Mouse (Mus musculus): ENCODE data around the gene Gtf3a. TPM values are rescaled to one million over a fixed set of nuclear protein-coding genes. Genes with fewer than 3 reads are reported as not detected.
"Not testable (repeated sequence)": the region's sequence is repeated elsewhere in the genome, so short reads cannot be mapped to it uniquely, and the experiment has no call there.

Gene Gtf3a
- polyA plus RNA-seq, 1 experiment from 2014 or later = 97.1 TPM

GRCm38 (mm10) chr5:146917357-146917756 is 31.1 kb upstream of the Gtf3a start:
- ATAC-seq (ENCODE audit: low FRiP score) = not testable (repeated sequence)
- WGBS = 80% methylated on average over 6 of the region's 6 CpGs

GRCm38 (mm10) chr5:146919874-146920273 is 28.6 kb upstream of the Gtf3a start:
- Histone ChIP-seq H3K27me3 (peaks cover 6% of the 10 kb centered on the region; the same call in 1 of the 2 replicates), H3K9ac (no peak overlapping the region), H3K36me3 (no peaks in the 10 kb centered on the region), H3K4me2 (replicated peaks) (peak overlapping the region; percentile 60), H3K4me3 (peak overlapping the region; percentile 25), H3K4me1 (peaks cover 15% of the 10 kb centered on the region), H3K27ac (no peak overlapping the region), H3K9me3 (replicated peaks) (0 out of 2 replicates have a peak, but pooled peaks cover 2% of the 10 kb centered on the region)
- ATAC-seq (ENCODE audit: low FRiP score) = no peak
- 20% methylated on average over 6 of the region's 6 CpGs for WGBS

More at GRCm38 (mm10) chr5:146917357-146917756, 31.1 kb upstream of the Gtf3a start:
- not testable (repeated sequence) for H3K36me3 ChIP-seq; H3K27ac ChIP-seq; H3K4me3 ChIP-seq; H3K9me3 ChIP-seq (replicated peaks); H3K9ac ChIP-seq; H3K4me2 ChIP-seq (replicated peaks)
- H3K4me1 ChIP-seq = peaks cover 16% of the 10 kb centered on the region
- peaks cover 22% of the 10 kb centered on the region for H3K27me3 ChIP-seq

DNA sequence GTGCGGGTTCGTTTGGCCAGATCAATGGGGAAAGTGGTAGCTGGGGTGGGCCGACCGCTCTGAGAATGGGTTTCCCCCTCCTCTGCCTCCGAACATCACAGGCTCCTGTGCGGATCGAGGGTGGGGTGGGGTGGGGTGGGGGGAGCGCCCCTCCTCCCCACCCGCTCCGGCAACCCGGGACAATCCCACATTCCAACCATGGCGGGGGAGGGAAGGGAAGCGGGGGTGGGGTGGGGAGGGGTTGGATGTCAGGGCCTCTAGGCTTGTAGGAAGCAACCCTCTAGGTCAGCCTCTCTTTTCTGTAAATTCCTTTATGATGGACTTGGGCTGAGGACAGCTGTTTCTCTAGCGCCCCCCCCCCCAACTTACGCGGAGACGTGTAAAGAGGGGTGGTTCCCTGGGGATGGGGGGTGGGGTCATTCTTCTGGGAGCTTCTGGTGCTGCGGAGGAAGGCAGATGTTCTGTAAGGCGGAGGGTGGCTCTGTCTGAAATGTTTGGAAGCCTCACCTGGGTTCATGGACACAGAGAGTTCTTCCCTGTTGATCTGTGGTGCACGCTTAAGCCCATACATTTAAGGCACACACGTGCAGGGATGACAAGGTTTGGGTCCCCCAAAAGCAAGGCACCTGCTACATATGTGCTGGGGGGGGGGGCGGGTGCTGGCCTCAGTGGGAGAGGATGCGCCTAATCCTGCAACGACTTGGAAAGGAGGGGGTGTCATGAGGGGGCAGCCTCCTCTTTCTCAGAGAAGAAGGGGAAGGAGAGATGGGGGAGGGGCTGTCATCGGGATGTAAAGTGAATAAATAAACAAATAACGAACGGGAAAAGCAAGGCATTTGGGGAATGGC is 27.9 kb upstream of the Gtf3a start:
- H3K4me3 ChIP-seq = peak overlapping the region; percentile 25
- peak overlapping the region; percentile 53 for H3K9ac ChIP-seq
- 6% methylated on average over 20 of the region's 27 CpGs for WGBS
- H3K27ac ChIP-seq = no peak overlapping the region
- H3K4me2 ChIP-seq (replicated peaks) = peak overlapping the region; percentile 60
- peaks cover 15% of the 10 kb centered on the region for H3K4me1 ChIP-seq
- ATAC-seq (ENCODE audit: low FRiP score) = peak; percentile 32; the same call in 1 of the 2 replicates
- 0 out of 2 replicates have a peak, but pooled peaks cover 6% of the 10 kb centered on the region for H3K9me3 ChIP-seq (replicated peaks)
- H3K27me3 ChIP-seq = peaks cover 6% of the 10 kb centered on the region; the same call in 1 of the 2 replicates
- H3K36me3 ChIP-seq = no peaks in the 10 kb centered on the region

- peaks cover 15% of the 10 kb centered on the region for H3K4me1 ChIP-seq
- H3K9ac ChIP-seq = no peak overlapping the region
- peaks cover 6% of the 10 kb centered on the region; the same call in 1 of the 2 replicates for H3K27me3 ChIP-seq
- no peak overlapping the region for H3K27ac ChIP-seq
- 45% methylated on average over 8 of the region's 8 CpGs for WGBS
- H3K9me3 ChIP-seq (replicated peaks) = 0 out of 2 replicates have a peak, but pooled peaks cover 6% of the 10 kb centered on the region
- no peaks in the 10 kb centered on the region for H3K36me3 ChIP-seq
- no peak for ATAC-seq (ENCODE audit: low FRiP score)
- H3K4me2 ChIP-seq (replicated peaks) = peak overlapping the region; percentile 60
- no peak overlapping the region for H3K4me3 ChIP-seq
Observed at GRCm38 (mm10) chr5:146921224-146921623, 27.2 kb upstream of the Gtf3a start.

DNA sequence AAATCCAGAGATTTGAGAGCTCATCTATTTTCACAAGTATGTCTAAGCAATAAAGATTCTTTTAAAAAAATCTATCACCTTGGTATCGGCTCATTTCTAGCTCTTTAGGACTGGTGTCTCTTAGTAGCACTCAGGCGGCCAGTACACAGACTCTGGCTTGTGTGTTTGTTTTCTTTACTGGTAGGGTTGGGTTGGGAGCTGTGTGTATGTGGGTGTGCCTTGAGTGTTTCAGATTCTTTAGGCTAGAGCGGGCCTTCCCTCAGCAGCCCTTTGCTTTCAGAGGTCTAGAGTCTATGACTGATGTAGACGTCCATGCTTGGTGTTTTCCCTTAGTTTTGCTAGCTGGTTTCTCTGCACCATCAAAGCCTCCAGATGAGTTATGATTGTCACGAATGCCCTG is 24.9 kb upstream of the Gtf3a start:
- Histone ChIP-seq H3K27ac (no peak overlapping the region), H3K4me1 (peaks cover 15% of the 10 kb centered on the region), H3K9ac (no peak overlapping the region), H3K27me3 (peaks cover 6% of the 10 kb centered on the region; the same call in 1 of the 2 replicates), H3K9me3 (replicated peaks) (0 out of 2 replicates have a peak, but pooled peaks cover 6% of the 10 kb centered on the region), H3K4me2 (replicated peaks) (no peak overlapping the region), H3K4me3 (no peak overlapping the region), H3K36me3 (no peaks in the 10 kb centered on the region)
- no peak for ATAC-seq (ENCODE audit: low FRiP score)
- WGBS = 80% methylated on average over 5 of the region's 5 CpGs

DNA sequence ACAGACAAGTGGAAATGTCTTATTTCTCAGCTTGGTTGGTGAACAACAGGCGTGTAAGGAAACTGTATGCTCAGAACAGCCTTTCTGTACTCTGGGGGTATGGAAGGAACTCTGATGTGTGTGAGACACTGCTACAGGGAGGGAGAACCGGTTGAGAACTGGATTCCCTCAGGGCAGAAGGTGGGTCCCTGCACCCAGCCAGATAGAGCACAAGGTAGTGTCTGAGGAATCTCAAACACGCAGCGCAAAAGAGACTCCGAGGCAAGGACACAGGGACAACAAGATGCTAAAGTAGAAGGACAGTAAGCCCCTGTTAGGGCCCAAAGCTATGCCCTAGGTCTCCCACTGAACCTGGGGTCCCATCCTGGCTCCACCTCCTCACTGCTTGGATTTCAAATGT is 21.8 kb upstream of the Gtf3a start:
- Histone ChIP-seq H3K27me3 (no peaks in the 10 kb centered on the region), H3K9ac (no peak overlapping the region), H3K36me3 (no peaks in the 10 kb centered on the region), H3K4me1 (no peaks in the 10 kb centered on the region), H3K4me2 (replicated peaks) (no peak overlapping the region), H3K9me3 (replicated peaks) (0 out of 2 replicates have a peak, but pooled peaks cover 6% of the 10 kb centered on the region), H3K27ac (no peak overlapping the region), H3K4me3 (no peak overlapping the region)
- ATAC-seq (ENCODE audit: low FRiP score) = no peak
- WGBS = 91% methylated on average over 5 of the region's 5 CpGs

- ATAC-seq (ENCODE audit: low FRiP score) = no peak
- H3K4me1 ChIP-seq = no peaks in the 10 kb centered on the region
- no peak overlapping the region for H3K27ac ChIP-seq
- H3K36me3 ChIP-seq = no peaks in the 10 kb centered on the region
- WGBS = 84% methylated on average over 7 of the region's 7 CpGs
- H3K4me2 ChIP-seq (replicated peaks) = no peak overlapping the region
- H3K9ac ChIP-seq = no peak overlapping the region
- no peak overlapping the region for H3K4me3 ChIP-seq
- H3K27me3 ChIP-seq = no peaks in the 10 kb centered on the region
- no peaks in the 10 kb centered on the region for H3K9me3 ChIP-seq (replicated peaks)
Observed at GRCm38 (mm10) chr5:146931422-146931821, 17.0 kb upstream of the Gtf3a start.

DNA sequence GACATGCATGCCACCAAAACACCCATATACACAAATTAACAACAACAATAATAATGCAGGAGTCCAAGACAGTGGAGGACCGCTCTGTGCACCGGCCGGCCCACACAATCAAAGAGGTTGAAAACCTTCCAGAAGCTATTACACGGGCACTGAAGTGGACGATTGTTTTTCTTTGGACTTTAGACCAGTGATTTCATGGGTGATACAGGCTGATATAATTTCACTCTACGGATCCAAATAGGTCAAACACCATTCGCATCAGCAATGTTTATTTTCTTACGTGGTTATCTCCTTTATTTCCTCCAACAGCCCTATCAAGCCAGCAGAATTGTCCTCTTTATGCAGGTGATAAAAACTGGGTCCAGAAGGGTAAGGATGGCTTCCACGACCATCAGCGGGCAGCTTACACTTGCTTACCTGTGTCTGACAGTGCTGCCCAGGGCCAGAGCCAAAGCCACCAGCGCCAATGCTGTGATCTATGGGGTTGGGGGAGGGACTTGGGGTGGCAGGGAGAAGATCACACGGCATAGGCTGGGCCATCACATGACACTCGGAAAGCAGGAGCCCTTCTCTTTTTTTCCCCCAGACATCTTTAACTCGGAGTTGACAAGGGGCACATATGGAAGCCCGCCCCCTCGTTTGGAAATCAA is 16.4 kb upstream of the Gtf3a start:
- no peak overlapping the region for H3K4me3 ChIP-seq
- 83% methylated on average over 16 of the region's 16 CpGs for WGBS
- no peak overlapping the region for H3K27ac ChIP-seq
- H3K9me3 ChIP-seq (replicated peaks) = no peaks in the 10 kb centered on the region
- no peak overlapping the region for H3K9ac ChIP-seq
- no peak overlapping the region for H3K4me2 ChIP-seq (replicated peaks)
- H3K4me1 ChIP-seq = no peaks in the 10 kb centered on the region
- ATAC-seq (ENCODE audit: low FRiP score) = no peak
- no peaks in the 10 kb centered on the region for H3K36me3 ChIP-seq
- no peaks in the 10 kb centered on the region for H3K27me3 ChIP-seq

DNA sequence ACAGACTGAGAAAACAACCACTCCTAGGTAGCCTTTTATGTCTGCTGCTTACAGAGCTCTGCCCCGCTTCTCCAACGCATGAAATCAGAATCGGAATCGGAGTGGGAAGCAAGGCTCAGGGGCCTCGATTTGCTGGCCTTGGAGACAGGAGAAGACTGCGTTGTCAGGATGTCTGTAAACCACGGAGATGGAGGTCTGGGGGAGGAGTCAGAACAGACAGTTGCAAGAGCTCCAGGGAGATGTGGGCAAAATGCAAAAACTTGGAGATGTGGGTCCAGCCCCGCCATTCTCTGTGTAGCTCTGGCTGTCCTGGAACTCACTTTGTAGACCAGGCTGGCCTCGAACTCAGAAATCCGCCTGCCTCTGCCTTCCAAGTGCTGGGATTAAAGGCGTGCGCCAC is 15.0 kb upstream of the Gtf3a start:
- Histone ChIP-seq H3K27me3 (no peaks in the 10 kb centered on the region), H3K9me3 (replicated peaks) (no peaks in the 10 kb centered on the region), H3K4me3 (no peak overlapping the region), H3K36me3 (no peaks in the 10 kb centered on the region), H3K9ac (no peak overlapping the region), H3K4me1 (no peaks in the 10 kb centered on the region), H3K27ac (no peak overlapping the region), H3K4me2 (replicated peaks) (no peak overlapping the region)
- no peak for ATAC-seq (ENCODE audit: low FRiP score)
- 89% methylated on average over 12 of the region's 12 CpGs for WGBS

- H3K9ac ChIP-seq = no peak overlapping the region
- H3K36me3 ChIP-seq = no peaks in the 10 kb centered on the region
- no peaks in the 10 kb centered on the region for H3K9me3 ChIP-seq (replicated peaks)
- no peak for ATAC-seq (ENCODE audit: low FRiP score)
- H3K4me2 ChIP-seq (replicated peaks) = no peak overlapping the region
- H3K27me3 ChIP-seq = no peaks in the 10 kb centered on the region
- no peaks in the 10 kb centered on the region for H3K4me1 ChIP-seq
- H3K27ac ChIP-seq = no peak overlapping the region
- 84% methylated on average over 32 of the region's 32 CpGs for WGBS
- H3K4me3 ChIP-seq = no peak overlapping the region
Observed at GRCm38 (mm10) chr5:146937541-146938503, 10.6 kb upstream of the Gtf3a start.

GRCm38 (mm10) chr5:146939109-146939796 is 9.2 kb upstream of the Gtf3a start:
- H3K4me2 ChIP-seq (replicated peaks) = no peak overlapping the region
- peaks cover 1% of the 10 kb centered on the region; the same call in 1 of the 2 replicates for H3K9me3 ChIP-seq (replicated peaks)
- no peak overlapping the region for H3K9ac ChIP-seq
- no peaks in the 10 kb centered on the region; the same call in 1 of the 2 replicates for H3K27me3 ChIP-seq
- 0 out of 2 replicates have a peak, but pooled peaks have one; percentile 29 for ATAC-seq (ENCODE audit: low FRiP score)
- no peak overlapping the region for H3K4me3 ChIP-seq
- no peaks in the 10 kb centered on the region for H3K4me1 ChIP-seq
- H3K27ac ChIP-seq = no peak overlapping the region
- whole genome bisulfite sequencing = 75% methylated on average over 16 of the region's 16 CpGs
- H3K36me3 ChIP-seq = no peaks in the 10 kb centered on the region
